Mouse (Mus musculus) brown adipose tissue, adult 24 weeks (tissue): ENCODE measurements around the gene U90926. TPM values are rescaled to one million over a fixed set of nuclear protein-coding genes. Genes with fewer than 3 reads are reported as not detected.

Experiments
- H3K27ac ChIP-seq: fragments of 200-500 bp; replicated peaks from 2 replicates; pipeline ENCODE4 v1.5.1; 2012; ENCODE audit warnings: low read depth, mild to moderate bottlenecking, low read length
- H3K4me1 ChIP-seq: fragments of 200-500 bp; 2 replicates; pipeline ENCODE4 v1.6.1; 2012; ENCODE audit warnings: low read length, mixed read lengths; ENCODE audit not compliant: control insufficient read depth, insufficient read depth, insufficient read length
- H3K4me3 ChIP-seq: fragments of 200-500 bp; 2 replicates; pipeline ENCODE4 v1.5.1; 2012; ENCODE audit warnings: low read depth, mild to moderate bottlenecking, low read length, moderate library complexity; ENCODE audit not compliant: insufficient read depth
- polyA plus RNA-seq: library from polyadenylated mRNA; stranded (reverse); fragments of >200 nt; gene quantifications from 2 replicates; pipeline ENCODE4 v1.2.4, GENCODE M21; 2012; ENCODE audit not compliant: missing spikeins, insufficient read depth, insufficient read length

Gene U90926
- polyA plus RNA-seq, 1 experiment = not detected

GRCm38 (mm10) chr5:92230306-92230705 lies 15.1 kb upstream of the U90926 start:
- Histone ChIP-seq H3K27ac (no peak overlapping the region), H3K4me3 (no peak overlapping the region)

GRCm38 (mm10) chr5:92229514-92229913 lies 14.3 kb upstream of the U90926 start:
- Histone ChIP-seq H3K4me3 (no peak overlapping the region), H3K4me1 (no peaks in the 10 kb centered on the region), H3K27ac (no peak overlapping the region)

More at GRCm38 (mm10) chr5:92230306-92230705, 15.1 kb upstream of the U90926 start:
- H3K4me1 ChIP-seq = no peaks in the 10 kb centered on the region

- H3K27ac ChIP-seq = no peak overlapping the region
- H3K4me1 ChIP-seq = no peaks in the 10 kb centered on the region
- H3K4me3 ChIP-seq = no peak overlapping the region
Observed at GRCm38 (mm10) chr5:92228776-92229175, 13.6 kb upstream of the U90926 start.

- H3K27ac ChIP-seq = no peak overlapping the region
- H3K4me3 ChIP-seq = no peak overlapping the region
Observed at GRCm38 (mm10) chr5:92227782-92228181, 12.6 kb upstream of the U90926 start.

GRCm38 (mm10) chr5:92220287-92220902 lies 5.2 kb upstream of the U90926 start:
- no peak overlapping the region for H3K4me3 ChIP-seq
- H3K4me1 ChIP-seq = no peaks in the 10 kb centered on the region; the same call in 1 of the 2 replicates
- H3K27ac ChIP-seq = no peak overlapping the region

More at GRCm38 (mm10) chr5:92227782-92228181, 12.6 kb upstream of the U90926 start:
- no peaks in the 10 kb centered on the region for H3K4me1 ChIP-seq

- Histone ChIP-seq H3K27ac (no peak overlapping the region), H3K4me3 (no peak overlapping the region)
Observed at GRCm38 (mm10) chr5:92219826-92220225, 4.6 kb upstream of the U90926 start.

GRCm38 (mm10) chr5:92218915-92219793 lies 3.9 kb upstream of the U90926 start:
- no peak overlapping the region for H3K4me3 ChIP-seq
- H3K4me1 ChIP-seq = no peaks in the 10 kb centered on the region; the same call in 1 of the 2 replicates
- H3K27ac ChIP-seq = no peak overlapping the region

More at GRCm38 (mm10) chr5:92219826-92220225, 4.6 kb upstream of the U90926 start:
- no peaks in the 10 kb centered on the region; the same call in 1 of the 2 replicates for H3K4me1 ChIP-seq

GRCm38 (mm10) chr5:92212231-92212630 lies 3.0 kb downstream of the U90926 start:
- Histone ChIP-seq H3K4me3 (no peak overlapping the region), H3K27ac (no peak overlapping the region), H3K4me1 (no peaks in the 10 kb centered on the region)

- Histone ChIP-seq H3K27ac (no peak overlapping the region), H3K4me1 (no peaks in the 10 kb centered on the region), H3K4me3 (no peak overlapping the region)
Observed at GRCm38 (mm10) chr5:92210205-92210604, 5.0 kb downstream of the U90926 start.

- no peaks in the 10 kb centered on the region for H3K4me1 ChIP-seq
- no peak overlapping the region for H3K4me3 ChIP-seq
- H3K27ac ChIP-seq = peak overlapping the region; percentile 13; the same call in 1 of the 2 replicates
Observed at GRCm38 (mm10) chr5:92206121-92206520, 9.1 kb downstream of the U90926 start.

- H3K4me1 ChIP-seq = no peaks in the 10 kb centered on the region
- no peak overlapping the region for H3K4me3 ChIP-seq
- peak overlapping the region; percentile 49 for H3K27ac ChIP-seq
Observed at GRCm38 (mm10) chr5:92205706-92206105, 9.5 kb downstream of the U90926 start.

- H3K27ac ChIP-seq = peak overlapping the region; percentile 49
- H3K4me3 ChIP-seq = no peak overlapping the region
- no peaks in the 10 kb centered on the region for H3K4me1 ChIP-seq
Observed at GRCm38 (mm10) chr5:92205184-92205583, 10.0 kb downstream of the U90926 start.

GRCm38 (mm10) chr5:92204162-92205036 lies 10.8 kb downstream of the U90926 start:
- H3K27ac ChIP-seq = no peak overlapping the region
- H3K4me3 ChIP-seq = no peak overlapping the region
- H3K4me1 ChIP-seq = no peaks in the 10 kb centered on the region

GRCm38 (mm10) chr5:92198266-92198665 lies 16.9 kb downstream of the U90926 start:
- Histone ChIP-seq H3K27ac (no peak overlapping the region), H3K4me1 (no peaks in the 10 kb centered on the region), H3K4me3 (no peak overlapping the region)
